Mouse (Mus musculus): ENCODE results near the gene Wdhd1. TPM values are rescaled to one million over a fixed set of nuclear protein-coding genes. Genes with fewer than 3 reads are reported as not detected.

The Wdhd1 gene
- polyA plus RNA-seq, 1 experiment from 2014 or later = 39.0 TPM

Other genes starting within 250 kb of the Wdhd1 start
- 4.5 and 5.2 TPM in 2 replicates for gene Gch1, start 87.4 kb downstream of the Wdhd1 start, polyA plus RNA-seq (2014; fragmentation: Nextera tagmentation; extraction: Ambion mirVana)
- 5.3 and 6.0 TPM in 2 replicates for gene Socs4, start 74 bp upstream of the Wdhd1 start, polyA plus RNA-seq (2014; fragmentation: Nextera tagmentation; extraction: Ambion mirVana)
- gene Mapk1ip1l, start 21.4 kb upstream of the Wdhd1 start, polyA plus RNA-seq (2014; fragmentation: Nextera tagmentation; extraction: Ambion mirVana) = 81.6 and 84.3 TPM in 2 replicates
- 15.9 and 16.6 TPM in 2 replicates for gene Lgals3, start 90.9 kb upstream of the Wdhd1 start, polyA plus RNA-seq (2014; fragmentation: Nextera tagmentation; extraction: Ambion mirVana)
- gene Dlgap5, start 141.6 kb upstream of the Wdhd1 start, polyA plus RNA-seq (2014; fragmentation: Nextera tagmentation; extraction: Ambion mirVana) = 46.1 and 49.5 TPM in 2 replicates
- 20.7 and 21.4 TPM in 2 replicates for gene Fbxo34, start 173.6 kb upstream of the Wdhd1 start, polyA plus RNA-seq (2014; fragmentation: Nextera tagmentation; extraction: Ambion mirVana)